In the genomic region with DNA sequence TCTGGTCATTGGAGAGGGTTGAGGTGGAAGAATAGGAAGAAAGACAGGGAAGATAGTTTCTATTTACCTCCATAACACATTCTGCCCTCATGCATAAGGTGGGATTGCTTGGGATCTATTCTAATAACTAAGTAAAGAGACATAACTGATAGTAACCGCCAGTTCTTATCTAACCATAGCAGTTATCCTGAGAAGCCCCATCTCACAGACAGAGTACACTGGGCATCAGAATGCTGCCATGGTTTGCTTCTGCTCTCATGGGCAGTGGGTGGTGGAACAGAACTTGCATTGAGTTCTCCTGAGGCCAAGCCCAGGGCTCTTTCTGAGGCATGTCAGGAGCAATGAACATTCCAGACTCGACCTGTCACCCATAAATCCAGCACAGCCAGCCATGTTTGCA, we compare ENCODE assay signal across 22 mouse cellular contexts.
DNase-seq lines count a peak whose midpoint lies in the region; ATAC-seq lines count a peak whose summit lies in the region.
"Had no signal": no experiment of that assay in that cellular context is flagged by ENCODE, and none has a peak within 500 bp of the region (broad histone marks: within the 10 kb centered on the region; RNA-seq: fewer than 3 reads in every experiment).

No protein-coding gene starts in this region.

- no peaks in the 10 kb centered on the region for H3K36me3 ChIP-seq in liver, embryonic 11.5 days (ENCODE audit: control insufficient read depth, insufficient read depth, low read length)
- no peaks in the 10 kb centered on the region for H3K36me3 ChIP-seq in liver, embryonic 13.5 days
- H3K36me3 ChIP-seq: embryonic facial prominence, embryonic 12.5 days; forebrain, embryonic 12.5 days; G1E; heart, embryonic 12.5 days; hindbrain, embryonic 15.5 days had no signal

- ATAC-seq in liver, embryonic 11.5 days (replicated peaks; ENCODE audit: low FRiP score), result 0 out of 2 replicates have a peak, but pooled peaks have one; percentile 39
- ATAC-seq in liver, embryonic 13.5 days (ENCODE audit: low read depth), result peak; percentile 51; the same call in 1 of the 2 replicates
- ATAC-seq: CD4-positive, CD25-positive, alpha-beta regulatory T cell, adult 4 months; forebrain, postnatal 0 days had no signal

- no peak overlapping the region for H3K4me2 ChIP-seq in liver, embryonic 11.5 days
- no peak overlapping the region for H3K4me2 ChIP-seq in liver, embryonic 13.5 days
- H3K4me2 ChIP-seq: embryonic facial prominence, embryonic 12.5 days; forebrain, embryonic 12.5 days; heart, embryonic 12.5 days; hindbrain, embryonic 15.5 days had no signal

- no peak overlapping the region for H3K27ac ChIP-seq in liver, embryonic 11.5 days (ENCODE audit: low read depth, low read length)
- no peak overlapping the region for H3K27ac ChIP-seq in liver, embryonic 13.5 days
- H3K27ac ChIP-seq: embryonic facial prominence, embryonic 12.5 days; forebrain, embryonic 12.5 days; heart, adult 2 months; hindbrain, embryonic 15.5 days had no signal

- no peaks in the 10 kb centered on the region for H3K27me3 ChIP-seq in liver, embryonic 11.5 days (replicated peaks; ENCODE audit: control insufficient read depth, insufficient read depth, low read length)
- no peaks in the 10 kb centered on the region for H3K27me3 ChIP-seq in liver, embryonic 13.5 days
- H3K27me3 ChIP-seq: embryonic facial prominence, embryonic 12.5 days; forebrain, embryonic 12.5 days; heart, embryonic 12.5 days; hindbrain, embryonic 15.5 days had no signal

- peak; percentile 12 for DNase-seq in adrenal gland, postnatal 14 days
- DNase-seq in adrenal gland, adult (ENCODE audit: inconsistent age in 2 of 2, low spot score in 1 of 2), result no peak
- DNase-seq in liver, embryonic 11.5 days (ENCODE audit: low spot score), result no peak
- no peak for DNase-seq in liver
- DNase-seq in liver, embryonic 13.5 days, result no peak
- DNase-seq in mesoderm, embryonic 11.5 days (ENCODE audit: low read depth, low spot score), result peak; percentile 24
- DNase-seq in left cerebral cortex, postnatal 10 days (ENCODE audit: extremely low spot score in 1 of 2, low spot score in 2 of 2), result no peak
- DNase-seq: adrenal gland, postnatal 25 days; B cell, adult 2 months; cerebellum, adult 11 months; cerebellum, adult 9-10 months; cerebellum, postnatal 25 days; forebrain, postnatal 0 days; gastrocnemius, postnatal 14 days; heart, adult 2 months; heart, postnatal 36 days had no signal

- 66% methylated on average over 2 of the region's 2 CpGs for WGBS in liver, embryonic 11.5 days
- 33% methylated on average over 2 of the region's 2 CpGs for WGBS in liver, embryonic 13.5 days (ENCODE audit: insufficient replicate concordance)

- no peak overlapping the region for H3K4me3 ChIP-seq in liver, embryonic 11.5 days (ENCODE audit: low read depth, low read length)
- H3K4me3 ChIP-seq in liver, embryonic 13.5 days (replicated peaks), result no peak overlapping the region
- H3K4me3 ChIP-seq: embryonic facial prominence, embryonic 12.5 days; forebrain, embryonic 12.5 days; heart, adult 2 months; heart, embryonic 12.5 days; hindbrain, embryonic 15.5 days had no signal

- no peaks in the 10 kb centered on the region for H3K4me1 ChIP-seq in liver, embryonic 11.5 days (replicated peaks; ENCODE audit: control insufficient read depth, insufficient read depth, low read length)
- peaks cover 5% of the 10 kb centered on the region for H3K4me1 ChIP-seq in liver, embryonic 13.5 days (replicated peaks)
- H3K4me1 ChIP-seq: embryonic facial prominence, embryonic 12.5 days; forebrain, embryonic 12.5 days; heart, embryonic 12.5 days; hindbrain, embryonic 15.5 days had no signal

- no peak overlapping the region for H3K9ac ChIP-seq in liver, embryonic 11.5 days (ENCODE audit: low read depth, low read length)
- no peak overlapping the region for H3K9ac ChIP-seq in liver, embryonic 13.5 days
- H3K9ac ChIP-seq: embryonic facial prominence, embryonic 12.5 days; forebrain, embryonic 12.5 days; forebrain, postnatal 0 days; heart, embryonic 12.5 days; hindbrain, embryonic 15.5 days had no signal

- intact Hi-C loops in left cerebral cortex, postnatal 10 days (cut with DNase I), result no loop called here

- H3K9me3 ChIP-seq in liver, embryonic 11.5 days (ENCODE audit: control insufficient read depth, low read length), result no peaks in the 10 kb centered on the region
- no peaks in the 10 kb centered on the region for H3K9me3 ChIP-seq in liver, embryonic 13.5 days (replicated peaks)
- H3K9me3 ChIP-seq: embryonic facial prominence, embryonic 12.5 days; forebrain, embryonic 12.5 days; G1E; heart, embryonic 12.5 days; hindbrain, embryonic 15.5 days had no signal

Comparison
In these comparisons a context has a peak if more than half of its experiments do, and no peak if none do; other contexts are left out.
1. DNase-seq: peak in adrenal gland, postnatal 14 days (single experiment) and mesoderm, embryonic 11.5 days (single experiment); none in adrenal gland, adult (0 of 2), liver, embryonic 11.5 days (single experiment), liver (single experiment), liver, embryonic 13.5 days (single experiment) and left cerebral cortex, postnatal 10 days (0 of 2).